Mouse (Mus musculus): ENCODE measurements around the gene Dynlrb1. TPM values are rescaled to one million over a fixed set of nuclear protein-coding genes. Genes with fewer than 3 reads are reported as not detected.

The Dynlrb1 gene
- polyA plus RNA-seq, 1 experiment from 2014 or later = 414 TPM

- Histone ChIP-seq H3K4me1 (replicated peaks) (no peaks in the 10 kb centered on the region), H3K4me2 (no peak overlapping the region), H3K27me3 (no peaks in the 10 kb centered on the region), H3K27ac (no peak overlapping the region), H3K9ac (replicated peaks) (no peak overlapping the region), H3K4me3 (replicated peaks) (no peak overlapping the region), H3K9me3 (no peaks in the 10 kb centered on the region), H3K36me3 (peaks cover 43% of the 10 kb centered on the region)
- WGBS = 86% methylated on average over 4 of the region's 4 CpGs
- no peak for ATAC-seq (ENCODE audit: insufficient number of reproducible peaks, insufficient read depth, low FRiP score, low TSS enrichment, low read depth)
Observed at GRCm38 (mm10) chr2:155283793-155284192, 47.5 kb downstream of the Dynlrb1 start.

GRCm38 (mm10) chr2:155284647-155285046, 48.3 kb downstream of the Dynlrb1 start:
- peaks cover 42% of the 10 kb centered on the region for H3K36me3 ChIP-seq
- no peak for ATAC-seq (ENCODE audit: insufficient number of reproducible peaks, insufficient read depth, low FRiP score, low TSS enrichment, low read depth)
- 84% methylated on average over 7 of the region's 7 CpGs for WGBS

GRCm38 (mm10) chr2:155285744-155286143, 49.4 kb downstream of the Dynlrb1 start:
- WGBS = 83% methylated on average over 6 of the region's 6 CpGs
- no peak overlapping the region for H3K4me2 ChIP-seq
- ATAC-seq (ENCODE audit: insufficient number of reproducible peaks, insufficient read depth, low FRiP score, low TSS enrichment, low read depth) = no peak

More at GRCm38 (mm10) chr2:155284647-155285046, 48.3 kb downstream of the Dynlrb1 start:
- Histone ChIP-seq H3K27ac (no peak overlapping the region), H3K27me3 (no peaks in the 10 kb centered on the region), H3K4me1 (replicated peaks) (no peaks in the 10 kb centered on the region), H3K4me2 (no peak overlapping the region), H3K9ac (replicated peaks) (no peak overlapping the region), H3K4me3 (replicated peaks) (no peak overlapping the region), H3K9me3 (no peaks in the 10 kb centered on the region)

GRCm38 (mm10) chr2:155287456-155288250, 51.3 kb downstream of the Dynlrb1 start:
- 90% methylated on average over 4 of the region's 4 CpGs for whole genome bisulfite sequencing
- H3K27me3 ChIP-seq = no peaks in the 10 kb centered on the region
- H3K4me2 ChIP-seq = no peak overlapping the region
- H3K4me3 ChIP-seq (replicated peaks) = no peak overlapping the region
- no peak overlapping the region for H3K27ac ChIP-seq
- H3K9ac ChIP-seq (replicated peaks) = no peak overlapping the region
- H3K9me3 ChIP-seq = no peaks in the 10 kb centered on the region
- H3K36me3 ChIP-seq = peaks cover 59% of the 10 kb centered on the region
- ATAC-seq (ENCODE audit: insufficient number of reproducible peaks, insufficient read depth, low FRiP score, low TSS enrichment, low read depth) = no peak
- H3K4me1 ChIP-seq (replicated peaks) = no peaks in the 10 kb centered on the region

More at GRCm38 (mm10) chr2:155285744-155286143, 49.4 kb downstream of the Dynlrb1 start:
- H3K9me3 ChIP-seq = no peaks in the 10 kb centered on the region
- H3K36me3 ChIP-seq = peaks cover 48% of the 10 kb centered on the region
- H3K27me3 ChIP-seq = no peaks in the 10 kb centered on the region
- no peak overlapping the region for H3K9ac ChIP-seq (replicated peaks)
- no peak overlapping the region for H3K27ac ChIP-seq
- no peak overlapping the region for H3K4me3 ChIP-seq (replicated peaks)
- H3K4me1 ChIP-seq (replicated peaks) = no peaks in the 10 kb centered on the region

- Histone ChIP-seq H3K4me3 (replicated peaks) (no peak overlapping the region), H3K9ac (replicated peaks) (no peak overlapping the region), H3K4me2 (no peak overlapping the region), H3K4me1 (replicated peaks) (no peaks in the 10 kb centered on the region), H3K27ac (no peak overlapping the region), H3K9me3 (no peaks in the 10 kb centered on the region), H3K27me3 (no peaks in the 10 kb centered on the region), H3K36me3 (peaks cover 60% of the 10 kb centered on the region)
- no peak for ATAC-seq (ENCODE audit: insufficient number of reproducible peaks, insufficient read depth, low FRiP score, low TSS enrichment, low read depth)
- WGBS = 94% methylated on average over 8 of the region's 8 CpGs
Observed at GRCm38 (mm10) chr2:155290066-155290465, 53.7 kb downstream of the Dynlrb1 start.

- peaks cover 86% of the 10 kb centered on the region for H3K36me3 ChIP-seq
- no peak overlapping the region for H3K4me2 ChIP-seq
- H3K4me3 ChIP-seq (replicated peaks) = no peak overlapping the region
- H3K9ac ChIP-seq (replicated peaks) = no peak overlapping the region
- H3K27ac ChIP-seq = no peak overlapping the region
- 91% methylated on average over 2 of the region's 2 CpGs for WGBS
- ATAC-seq (ENCODE audit: insufficient number of reproducible peaks, insufficient read depth, low FRiP score, low TSS enrichment, low read depth) = no peak
- no peaks in the 10 kb centered on the region for H3K4me1 ChIP-seq (replicated peaks)
- no peaks in the 10 kb centered on the region for H3K27me3 ChIP-seq
- no peaks in the 10 kb centered on the region for H3K9me3 ChIP-seq
Observed at GRCm38 (mm10) chr2:155293382-155293781, 57.0 kb downstream of the Dynlrb1 start.

- WGBS = 87% methylated on average over 4 of the region's 4 CpGs
- H3K4me1 ChIP-seq (replicated peaks) = no peaks in the 10 kb centered on the region
- H3K4me2 ChIP-seq = no peak overlapping the region
- H3K4me3 ChIP-seq (replicated peaks) = no peak overlapping the region
- H3K9ac ChIP-seq (replicated peaks) = no peak overlapping the region
- H3K27me3 ChIP-seq = no peaks in the 10 kb centered on the region
- H3K36me3 ChIP-seq = peaks cover 91% of the 10 kb centered on the region
- no peaks in the 10 kb centered on the region for H3K9me3 ChIP-seq
- ATAC-seq (ENCODE audit: insufficient number of reproducible peaks, insufficient read depth, low FRiP score, low TSS enrichment, low read depth) = no peak
- H3K27ac ChIP-seq = no peak overlapping the region
Observed at GRCm38 (mm10) chr2:155293946-155294345, 57.6 kb downstream of the Dynlrb1 start.

GRCm38 (mm10) chr2:155295453-155295852, 59.1 kb downstream of the Dynlrb1 start:
- Histone ChIP-seq H3K4me1 (replicated peaks) (no peaks in the 10 kb centered on the region), H3K27me3 (no peaks in the 10 kb centered on the region), H3K27ac (no peak overlapping the region), H3K36me3 (peaks cover 92% of the 10 kb centered on the region), H3K4me3 (replicated peaks) (no peak overlapping the region), H3K4me2 (no peak overlapping the region), H3K9me3 (no peaks in the 10 kb centered on the region), H3K9ac (replicated peaks) (no peak overlapping the region)
- no peak for ATAC-seq (ENCODE audit: insufficient number of reproducible peaks, insufficient read depth, low FRiP score, low TSS enrichment, low read depth)
- 91% methylated on average over 6 of the region's 6 CpGs for WGBS

GRCm38 (mm10) chr2:155299563-155299962, 63.2 kb downstream of the Dynlrb1 start:
- Histone ChIP-seq H3K4me3 (replicated peaks) (no peak overlapping the region), H3K9me3 (no peaks in the 10 kb centered on the region), H3K4me1 (replicated peaks) (no peaks in the 10 kb centered on the region), H3K27ac (no peak overlapping the region), H3K27me3 (no peaks in the 10 kb centered on the region), H3K4me2 (no peak overlapping the region), H3K9ac (replicated peaks) (no peak overlapping the region), H3K36me3 (peaks cover 88% of the 10 kb centered on the region)
- no peak for ATAC-seq (ENCODE audit: insufficient number of reproducible peaks, insufficient read depth, low FRiP score, low TSS enrichment, low read depth)
- WGBS = 87% methylated on average over 4 of the region's 4 CpGs

Other genes with a start within 250 kb of the Dynlrb1 start
- gene Gm14226, start 218.3 kb upstream of the Dynlrb1 start, polyA plus RNA-seq (2016; fragmentation: Nextera tagmentation; extraction: Ambion mirVana) = 3.6 and 5.1 TPM in 2 replicates
- 86.0 and 87.8 TPM in 2 replicates for gene Ahcy, start 162.0 kb upstream of the Dynlrb1 start, polyA plus RNA-seq (2016; fragmentation: Nextera tagmentation; extraction: Ambion mirVana)
- 70.4 and 73.9 TPM in 2 replicates for gene Itch, start 103.0 kb upstream of the Dynlrb1 start, polyA plus RNA-seq (2016; fragmentation: Nextera tagmentation; extraction: Ambion mirVana)
- gene Map1lc3a, start 39.8 kb downstream of the Dynlrb1 start, polyA plus RNA-seq (2016; fragmentation: Nextera tagmentation; extraction: Ambion mirVana) = 163 and 169 TPM in 2 replicates
- 41.0 and 47.0 TPM in 2 replicates for gene Pigu, start 120.9 kb downstream of the Dynlrb1 start, polyA plus RNA-seq (2016; fragmentation: Nextera tagmentation; extraction: Ambion mirVana)
- 16.2 and 21.2 TPM in 2 replicates for gene Trp53inp2, start 144.5 kb downstream of the Dynlrb1 start, polyA plus RNA-seq (2016; fragmentation: Nextera tagmentation; extraction: Ambion mirVana)
- 24.0 and 29.1 TPM in 2 replicates for gene Ncoa6, start 237.4 kb downstream of the Dynlrb1 start, polyA plus RNA-seq (2016; fragmentation: Nextera tagmentation; extraction: Ambion mirVana)

Measured in limb, embryonic 12.5 days (tissue).